Mouse (Mus musculus) megakaryocyte, embryonic 14.5 days (primary cell): ENCODE results near the gene Irgq. TPM values are rescaled to one million over a fixed set of nuclear protein-coding genes. Genes with fewer than 3 reads are reported as not detected.

Source experiments
- H3K27me3 ChIP-seq: replicated peaks from 2 replicates; pipeline ENCODE3; 2012; ENCODE audit warnings: inconsistent platforms
- H3K36me3 ChIP-seq: replicated peaks from 2 replicates; pipeline ENCODE3; 2012; ENCODE audit warnings: low read length, inconsistent platforms, mixed read lengths
- H3K4me1 ChIP-seq: 2 replicates; pipeline ENCODE4 v1.6.1; 2012; ENCODE audit warnings: inconsistent platforms
- H3K4me3 ChIP-seq: replicated peaks from 2 replicates; pipeline ENCODE3; 2012; ENCODE audit warnings: moderate library complexity, mild to moderate bottlenecking, inconsistent platforms
- H3K9me3 ChIP-seq: 2 replicates; pipeline ENCODE4 v1.6.1; 2012; ENCODE audit warnings: inconsistent platforms
- FLI1 ChIP-seq: IDR thresholded peaks from 2 replicates; pipeline ENCODE4 v1.6.1; 2012; ENCODE audit warnings: low read length, inconsistent platforms, mixed read lengths
- GATA1 ChIP-seq: IDR thresholded peaks from 3 replicates; pipeline ENCODE4 v1.6.1; 2012; ENCODE audit warnings: mixed read lengths, low read length, inconsistent platforms, borderline replicate concordance
- polyA plus RNA-seq: library from polyadenylated mRNA; stranded (reverse); fragments of >175 nt; gene quantifications from 2 replicates; pipeline ENCODE4 v1.2.3, GENCODE M21; 2012; ENCODE audit warnings: low replicate concordance; ENCODE audit not compliant: insufficient read depth

Gene Irgq
- polyA plus RNA-seq, 1 experiment: 2.9 TPM

DNA sequence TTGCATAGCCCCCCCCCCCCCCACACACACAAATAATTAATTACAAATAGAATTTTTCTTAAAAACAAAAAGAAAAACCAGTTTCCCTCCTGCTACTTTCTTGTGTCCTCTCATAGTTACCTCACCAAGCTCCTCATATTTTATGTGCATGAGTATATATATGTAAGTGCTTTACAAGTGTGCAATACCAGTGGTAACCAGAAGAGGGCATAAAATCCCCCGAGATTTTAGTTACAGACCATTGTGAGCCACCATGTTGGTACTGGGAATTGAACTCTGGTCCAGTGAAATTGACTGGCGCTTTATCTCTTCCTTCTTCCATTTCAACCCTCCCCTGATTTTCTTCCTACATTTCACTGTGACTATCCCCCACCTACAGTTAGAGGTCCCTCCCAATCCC lies 14.0 kb downstream of the Irgq start:
- H3K4me3 ChIP-seq: no peak overlapping the region
- TF ChIP-seq GATA1: no peak
- TF ChIP-seq FLI1: no peak

DNA sequence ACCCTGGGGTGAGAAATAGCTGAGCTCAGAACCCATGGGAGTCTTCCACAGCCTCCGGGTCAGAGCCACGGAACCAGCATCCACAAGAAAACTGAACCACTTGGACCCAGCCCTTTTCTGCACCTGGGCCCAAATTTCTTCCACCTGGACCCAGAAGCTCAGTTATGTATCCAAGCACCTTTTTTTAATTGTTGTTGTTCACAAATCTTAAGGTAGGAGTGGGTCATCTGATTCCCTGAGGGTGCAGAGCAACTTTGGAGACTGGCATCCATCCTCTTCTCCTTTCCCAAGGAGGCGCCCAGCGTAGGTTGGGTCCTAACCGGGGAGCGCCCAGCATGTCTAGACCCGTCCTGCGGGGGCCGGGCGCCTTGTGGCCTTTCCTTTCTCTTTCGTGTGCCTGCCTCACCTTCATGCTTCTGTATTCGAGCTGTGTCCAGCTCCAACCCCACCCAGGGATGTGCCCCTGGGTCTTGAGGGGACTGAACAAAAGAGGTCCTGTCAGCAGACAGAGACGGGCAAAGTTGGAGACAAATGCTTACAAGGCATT lies 15.7 kb downstream of the Irgq start, which contains the start of the genes Pinlyp and Xrcc1:
Gene Pinlyp (minus strand): TSS at position 51 of the 547 bp plus-strand sequence.
Gene Xrcc1 (plus strand): TSS at position 222 of the 547 bp plus-strand sequence.
- Histone ChIP-seq H3K9me3 (peaks cover 4% of the 10 kb centered on the region; the same call in 1 of the 2 replicates), H3K4me1 (peaks cover 20% of the 10 kb centered on the region), H3K4me3 (peak within 1 kb of the TSS; percentile 99)

More for the DNA sequence above, 14.0 kb downstream of the Irgq start:
- peaks cover 10% of the 10 kb centered on the region for H3K27me3 ChIP-seq
- H3K9me3 ChIP-seq: peaks cover 4% of the 10 kb centered on the region; the same call in 1 of the 2 replicates
- H3K4me1 ChIP-seq: peaks cover 20% of the 10 kb centered on the region
- H3K36me3 ChIP-seq: peaks cover 13% of the 10 kb centered on the region

DNA sequence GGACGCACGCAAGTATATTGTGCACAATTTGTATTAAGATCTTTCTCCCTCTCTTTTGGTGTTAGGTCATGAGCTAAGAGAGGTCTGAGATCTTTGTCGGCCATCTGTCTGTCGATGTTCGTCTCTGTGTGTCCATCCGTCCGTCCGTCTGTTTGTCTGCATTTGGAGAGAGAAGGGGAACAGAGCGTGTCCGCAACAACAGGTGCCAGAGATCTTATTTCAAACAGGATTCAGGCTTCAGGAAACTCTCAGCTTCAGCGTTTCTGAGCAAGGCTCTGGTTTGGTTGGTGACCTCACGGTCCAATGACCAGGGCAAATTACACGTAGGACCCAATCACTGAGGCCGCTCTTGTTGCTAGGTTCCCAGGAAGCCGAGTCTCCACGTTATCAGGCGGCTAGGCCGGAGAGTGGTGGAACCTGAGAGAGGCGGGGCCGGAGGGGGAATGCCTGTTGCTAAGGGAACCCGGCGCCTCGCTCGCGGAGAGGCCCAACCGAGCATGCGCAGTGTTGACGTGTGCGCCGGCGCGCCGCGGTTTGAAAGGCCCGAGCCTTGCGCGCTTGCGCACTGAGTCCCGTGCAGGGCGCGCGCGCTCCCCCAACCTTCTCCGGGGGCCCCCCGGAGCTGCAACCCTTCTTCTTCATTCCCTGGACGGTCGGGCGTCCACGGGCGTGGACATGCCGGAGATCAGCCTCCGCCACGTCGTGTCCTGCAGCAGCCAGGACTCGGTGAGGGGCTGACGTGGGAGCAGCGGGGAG lies 16.3 kb downstream of the Irgq start:
- TF ChIP-seq GATA1 (peak; percentile 77; the same call in 2 of the 3 replicates), FLI1 (no peak)
- peak overlapping the region; percentile 99 for H3K4me3 ChIP-seq
- peaks cover 4% of the 10 kb centered on the region; the same call in 1 of the 2 replicates for H3K9me3 ChIP-seq
- peaks cover 20% of the 10 kb centered on the region for H3K4me1 ChIP-seq
- H3K27me3 ChIP-seq: peaks cover 4% of the 10 kb centered on the region
- peaks cover 35% of the 10 kb centered on the region for H3K36me3 ChIP-seq

More for the DNA sequence above, 15.7 kb downstream of the Irgq start, which contains the start of the genes Pinlyp and Xrcc1:
- peaks cover 8% of the 10 kb centered on the region for H3K27me3 ChIP-seq
- H3K36me3 ChIP-seq: peaks cover 29% of the 10 kb centered on the region
- TF ChIP-seq FLI1 (no peak), GATA1 (no peak)

DNA sequence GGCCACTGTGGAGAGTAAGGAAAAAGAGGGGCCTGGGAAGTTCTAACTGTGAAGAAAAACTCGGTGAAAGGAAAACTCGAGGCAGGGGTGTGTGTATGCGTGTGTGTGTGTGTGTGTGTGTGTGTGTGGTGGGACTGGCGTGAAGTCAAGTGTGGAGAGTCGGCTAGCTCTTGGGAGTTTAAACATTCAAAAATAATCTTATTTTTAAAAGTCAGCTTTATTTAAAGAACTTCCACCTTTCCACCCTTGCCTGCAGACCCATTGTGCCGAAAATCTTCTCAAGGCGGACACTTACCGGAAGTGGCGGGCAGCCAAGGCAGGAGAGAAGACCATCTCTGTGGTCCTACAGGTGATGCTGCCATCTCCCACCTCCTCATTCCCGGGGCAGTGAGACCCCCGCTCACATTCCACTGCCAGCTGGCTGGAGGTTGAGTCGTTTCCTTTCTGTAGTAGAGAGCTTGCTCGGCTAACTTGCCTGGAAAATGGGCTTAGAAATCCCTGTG lies 17.1 kb downstream of the Irgq start:
- TF ChIP-seq GATA1: no peak
- no peak for TF ChIP-seq FLI1
- peak overlapping the region; percentile 99 for H3K4me3 ChIP-seq
- no peaks in the 10 kb centered on the region for H3K27me3 ChIP-seq
- peaks cover 4% of the 10 kb centered on the region; the same call in 1 of the 2 replicates for H3K9me3 ChIP-seq
- H3K4me1 ChIP-seq: peaks cover 20% of the 10 kb centered on the region
- peaks cover 43% of the 10 kb centered on the region for H3K36me3 ChIP-seq

DNA sequence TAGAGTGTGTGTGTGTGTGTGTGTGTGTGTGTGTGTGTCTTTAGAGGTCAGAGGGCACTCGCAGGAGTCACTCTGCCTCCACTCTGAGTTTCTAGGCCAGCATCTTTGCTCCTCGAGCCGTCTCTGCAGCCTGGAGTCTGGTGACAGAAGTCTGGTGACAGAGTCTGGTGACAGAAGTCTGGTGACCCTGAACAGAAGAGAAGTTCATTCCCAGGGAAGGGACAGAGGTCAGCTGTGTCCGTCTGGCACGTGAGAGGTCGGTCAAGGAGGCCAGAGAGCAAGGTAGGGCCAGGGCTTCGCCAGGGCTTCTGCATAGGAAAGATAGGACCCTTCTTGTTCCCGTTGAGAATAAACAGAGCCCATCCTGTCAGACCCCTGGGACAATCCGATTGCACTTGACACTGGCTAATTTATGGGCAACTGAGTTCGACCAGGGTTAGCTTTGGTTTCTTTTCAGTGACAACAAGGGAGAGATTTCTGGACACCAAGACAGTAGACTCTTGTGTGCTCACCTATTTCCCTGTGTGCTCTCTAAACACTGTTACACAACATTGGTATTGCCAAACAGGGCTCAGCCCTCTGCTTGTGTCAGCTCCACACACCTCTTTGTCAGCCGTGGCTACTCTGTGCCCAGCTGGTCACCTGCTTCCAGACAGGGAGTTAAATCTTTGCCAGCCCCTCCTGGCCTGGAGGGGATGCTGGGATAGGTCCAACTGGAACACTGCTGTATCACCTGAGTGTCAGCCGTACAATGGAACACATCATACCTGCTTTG lies 21.7 kb downstream of the Irgq start:
- H3K4me1 ChIP-seq: peaks cover 11% of the 10 kb centered on the region
- no peaks in the 10 kb centered on the region for H3K27me3 ChIP-seq
- no peaks in the 10 kb centered on the region for H3K9me3 ChIP-seq
- H3K36me3 ChIP-seq: peaks cover 80% of the 10 kb centered on the region
- H3K4me3 ChIP-seq: no peak overlapping the region
- TF ChIP-seq FLI1 (no peak), GATA1 (no peak)

DNA sequence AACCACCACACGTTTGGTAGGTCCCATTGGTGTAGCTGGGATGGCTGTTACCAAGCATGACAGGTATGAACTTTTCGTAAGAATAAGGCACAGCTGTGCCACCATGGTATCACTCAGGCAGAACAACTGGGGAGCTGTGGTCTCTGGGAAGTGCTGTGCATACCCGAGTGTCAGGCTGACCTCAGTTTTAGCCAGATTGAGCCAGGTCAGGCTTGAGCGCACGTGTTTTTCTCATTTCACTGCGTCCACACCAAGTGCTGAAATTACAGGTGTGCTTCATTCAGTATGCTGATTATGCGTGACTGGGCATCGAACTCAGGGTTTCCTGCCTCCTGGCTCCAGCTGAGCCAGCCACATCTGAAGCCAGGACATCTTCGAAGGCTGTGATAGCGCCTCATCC lies 25.3 kb downstream of the Irgq start:
- no peak for TF ChIP-seq GATA1
- no peak for TF ChIP-seq FLI1
- H3K4me3 ChIP-seq: no peak overlapping the region
- peaks cover 83% of the 10 kb centered on the region for H3K36me3 ChIP-seq
- H3K27me3 ChIP-seq: no peaks in the 10 kb centered on the region
- H3K4me1 ChIP-seq: peaks cover 3% of the 10 kb centered on the region; the same call in 1 of the 2 replicates
- no peaks in the 10 kb centered on the region for H3K9me3 ChIP-seq

DNA sequence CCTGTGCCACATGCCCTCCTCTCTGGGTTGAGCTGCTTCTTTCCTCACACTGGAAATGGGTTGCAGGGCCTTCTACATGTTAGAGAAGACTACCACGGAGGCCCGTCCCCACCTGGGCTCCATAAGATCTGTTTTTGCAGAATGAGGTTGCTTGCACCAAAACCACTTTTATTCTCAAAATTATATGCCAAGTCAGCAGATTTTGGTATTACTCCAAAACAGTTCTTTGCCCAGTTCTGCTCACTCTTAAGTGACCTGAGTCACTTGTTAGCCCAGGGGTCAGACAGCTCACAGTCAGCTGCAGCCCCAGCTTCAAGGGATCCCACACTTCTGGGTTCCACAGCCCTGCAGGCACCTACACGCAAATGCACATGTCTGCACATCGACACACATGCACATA lies 31.0 kb downstream of the Irgq start:
- TF ChIP-seq GATA1 (no peak), FLI1 (no peak)
- peaks cover 80% of the 10 kb centered on the region for H3K36me3 ChIP-seq
- H3K4me1 ChIP-seq: peaks cover 10% of the 10 kb centered on the region; the same call in 1 of the 2 replicates
- H3K4me3 ChIP-seq: no peak overlapping the region
- no peaks in the 10 kb centered on the region for H3K9me3 ChIP-seq
- no peaks in the 10 kb centered on the region for H3K27me3 ChIP-seq

DNA sequence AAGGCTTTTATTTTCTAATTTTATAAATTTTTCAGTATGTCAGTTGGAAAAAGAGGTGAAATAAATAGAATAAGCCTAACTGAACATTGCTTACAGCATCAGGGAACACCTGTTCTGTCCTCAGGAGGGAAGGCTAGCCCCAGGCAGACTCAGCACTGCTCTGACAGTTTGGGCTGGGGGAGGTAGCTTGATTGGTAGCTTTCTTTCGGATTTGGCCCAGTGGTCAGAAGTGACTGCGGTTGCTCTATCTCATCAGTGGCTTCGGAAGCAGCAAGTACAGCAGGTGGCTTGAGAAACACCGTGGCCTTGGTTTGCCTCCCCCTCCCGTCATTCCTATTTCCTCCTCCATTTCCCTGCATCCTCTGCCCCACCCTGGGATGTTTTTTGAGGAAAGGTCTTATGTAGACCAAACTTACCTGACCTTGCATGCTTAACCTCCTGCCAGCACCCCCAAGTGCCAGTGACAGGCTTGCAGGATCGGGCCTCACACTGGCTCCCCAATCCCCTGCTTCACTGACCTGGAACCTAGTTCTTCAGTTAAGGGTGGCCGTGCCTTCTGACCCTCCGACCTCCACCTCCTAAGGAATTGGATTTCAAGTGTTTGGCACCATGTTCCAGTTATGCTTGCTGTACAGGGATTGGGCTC lies 32.8 kb downstream of the Irgq start:
- peaks cover 14% of the 10 kb centered on the region; the same call in 1 of the 2 replicates for H3K4me1 ChIP-seq
- H3K4me3 ChIP-seq: no peak overlapping the region
- no peaks in the 10 kb centered on the region for H3K9me3 ChIP-seq
- H3K36me3 ChIP-seq: peaks cover 89% of the 10 kb centered on the region
- TF ChIP-seq FLI1 (no peak), GATA1 (no peak)
- no peaks in the 10 kb centered on the region for H3K27me3 ChIP-seq

DNA sequence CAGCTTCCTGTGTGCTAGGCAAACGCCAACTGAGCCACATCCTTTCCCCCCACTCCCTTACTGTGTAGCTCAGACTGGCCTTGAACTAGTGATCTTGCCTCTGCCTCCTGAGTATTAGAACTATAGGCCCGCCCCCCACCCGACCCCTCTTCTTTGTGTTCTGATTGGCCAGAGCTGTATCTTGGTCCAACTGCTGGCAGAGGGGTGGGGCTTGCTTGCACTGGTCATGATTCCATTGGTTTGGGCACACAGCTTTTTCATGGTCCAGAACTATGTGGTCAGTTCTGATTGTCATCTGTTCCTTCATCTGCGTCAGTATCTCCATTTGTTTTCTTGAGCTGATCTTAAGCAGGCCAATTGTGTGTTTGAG lies 33.3 kb downstream of the Irgq start:
- H3K4me1 ChIP-seq: peaks cover 14% of the 10 kb centered on the region; the same call in 1 of the 2 replicates
- H3K9me3 ChIP-seq: no peaks in the 10 kb centered on the region
- peaks cover 90% of the 10 kb centered on the region for H3K36me3 ChIP-seq
- TF ChIP-seq GATA1 (no peak), FLI1 (no peak)
- H3K27me3 ChIP-seq: no peaks in the 10 kb centered on the region
- H3K4me3 ChIP-seq: no peak overlapping the region
